Mouse (Mus musculus) adrenal gland, postnatal 25 days (tissue): ENCODE results near the gene Zfp354b. TPM values are rescaled to one million over a fixed set of nuclear protein-coding genes. Genes with fewer than 3 reads are reported as not detected.

Source experiments
- DNase-seq: peaks from one replicate; pipeline ENCODE4 v3.0.0; 2021; ENCODE audit warnings: mixed read lengths
- long read RNA-seq: library from polyadenylated mRNA; stranded (forward); transcript quantifications from one replicate; pipeline ENCODE4 v2.0.0, GENCODE M21; 2021
- total RNA-seq: library from RNA; stranded (reverse); gene quantifications from 2 replicates; pipeline ENCODE4 v1.2.3, GENCODE M21; 2021

Zfp354b gene
- 3.4 and 4.1 TPM in 2 replicates for total RNA-seq
- long read RNA-seq, partial matches to known transcripts = 0 of 3 reads
- long read RNA-seq, other reads (novel, unspliced or antisense) = 1 of 3 reads

DNA sequence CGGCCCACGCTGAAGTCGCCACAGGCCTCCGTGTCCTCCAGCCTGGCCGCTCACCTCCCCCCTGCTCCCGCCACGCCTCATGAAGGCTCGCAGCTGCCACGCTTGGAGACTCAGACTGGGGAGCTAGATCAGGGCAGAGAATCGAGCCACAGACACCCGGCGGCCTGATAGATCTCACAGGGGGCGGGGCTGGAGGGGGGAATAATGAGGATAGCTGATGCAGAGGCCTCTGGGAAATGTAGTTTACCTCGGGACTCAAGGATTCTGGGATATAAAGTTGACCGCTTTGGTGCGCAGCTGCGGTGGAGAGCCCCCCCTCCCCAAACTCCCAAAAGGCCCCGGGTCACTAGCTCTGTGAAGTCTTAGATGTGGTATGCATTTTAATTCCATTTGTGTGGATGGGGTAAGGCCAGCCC, at the start of gene Zfp354b:
Gene Zfp354b (minus strand): TSS at position 183 of the 416 bp plus-strand sequence.
- peak; percentile 82 for DNase-seq

DNA sequence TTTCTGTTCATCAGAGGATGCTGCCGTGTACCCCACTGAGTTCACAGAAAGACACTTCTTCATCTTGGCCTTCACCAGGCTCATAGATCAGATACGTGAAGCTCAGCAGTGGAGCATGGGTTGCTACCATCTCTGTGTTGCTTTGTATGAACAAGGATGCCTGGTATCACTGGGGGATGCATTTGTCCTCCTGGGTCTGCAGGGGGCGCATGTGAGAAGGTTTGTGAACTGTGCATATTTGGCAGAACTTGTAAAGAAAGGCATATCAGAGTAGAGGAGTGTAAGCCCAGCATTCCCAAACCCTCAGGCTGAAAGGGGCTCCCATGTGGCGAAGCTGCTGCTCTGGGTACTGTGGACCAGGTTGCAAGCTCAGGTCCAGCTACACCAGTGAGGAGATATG, 45.8 kb upstream of the Zfp354b start:
- DNase-seq = peak; percentile 46

DNA sequence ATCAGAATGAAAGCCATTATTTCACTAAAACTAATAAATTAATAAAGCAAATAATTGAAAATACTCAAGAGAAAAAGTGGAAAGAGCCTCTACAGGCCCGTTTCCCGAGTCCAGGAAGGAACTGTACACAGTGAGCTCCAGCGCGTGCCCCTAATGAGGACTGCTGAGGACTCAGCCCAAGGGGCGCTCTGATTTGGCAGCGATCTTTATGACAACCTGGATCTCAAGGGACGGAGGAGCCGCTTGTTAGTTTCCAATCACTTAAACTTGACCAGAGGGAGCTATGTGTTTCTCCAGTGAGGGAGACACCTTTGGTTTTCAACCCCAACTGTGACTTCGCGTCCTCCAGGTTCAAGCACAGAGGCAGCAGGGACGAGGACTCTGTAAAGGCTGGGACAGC, 34.8 kb upstream of the Zfp354b start, which contains the start of gene Olfr1378:
Gene Olfr1378 (plus strand): TSS at position 301 of the 400 bp plus-strand sequence.
- DNase-seq = no peak

DNA sequence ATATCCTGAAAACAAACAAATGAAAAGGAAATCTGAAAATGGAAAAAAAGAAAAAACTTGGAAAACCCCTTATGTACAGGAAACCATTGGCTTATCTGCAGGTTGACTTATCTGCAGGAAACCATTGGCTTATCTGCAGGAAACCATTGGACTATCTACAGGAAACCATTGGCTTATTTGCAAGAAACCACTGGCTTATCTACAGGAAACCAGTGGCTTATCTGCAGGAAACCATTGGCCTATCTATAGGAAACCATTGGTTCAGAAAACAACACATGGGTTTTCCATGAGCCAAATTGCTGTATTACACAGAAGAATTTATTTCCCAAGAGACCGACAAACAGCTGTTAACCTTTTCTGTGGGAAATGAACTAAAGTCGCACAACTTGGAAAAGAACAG, 33.5 kb upstream of the Zfp354b start:
- DNase-seq = no peak

DNA sequence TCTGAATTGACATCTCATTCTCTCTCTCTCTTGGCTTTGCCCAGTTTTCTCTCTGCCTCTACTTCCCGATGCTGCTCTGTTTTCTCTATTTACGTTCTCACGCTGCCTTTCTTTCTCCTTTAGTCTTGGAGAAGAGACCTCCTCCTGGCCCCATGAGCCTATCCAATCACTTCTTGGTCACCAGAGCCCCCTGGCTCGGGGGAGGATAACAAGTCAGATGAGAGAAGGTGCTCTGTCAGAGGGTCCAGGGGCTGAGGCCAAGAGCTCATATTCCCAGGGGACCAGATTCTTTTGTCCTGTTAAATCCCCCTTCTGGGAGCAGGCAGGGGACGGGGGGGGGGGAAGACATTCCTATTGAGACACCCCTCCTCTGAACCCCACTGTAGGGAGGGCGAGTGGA, 22.2 kb upstream of the Zfp354b start, which contains the start of gene Prop1:
Gene Prop1 (minus strand): TSS at position 101 of the 400 bp plus-strand sequence.
- DNase-seq = no peak

DNA sequence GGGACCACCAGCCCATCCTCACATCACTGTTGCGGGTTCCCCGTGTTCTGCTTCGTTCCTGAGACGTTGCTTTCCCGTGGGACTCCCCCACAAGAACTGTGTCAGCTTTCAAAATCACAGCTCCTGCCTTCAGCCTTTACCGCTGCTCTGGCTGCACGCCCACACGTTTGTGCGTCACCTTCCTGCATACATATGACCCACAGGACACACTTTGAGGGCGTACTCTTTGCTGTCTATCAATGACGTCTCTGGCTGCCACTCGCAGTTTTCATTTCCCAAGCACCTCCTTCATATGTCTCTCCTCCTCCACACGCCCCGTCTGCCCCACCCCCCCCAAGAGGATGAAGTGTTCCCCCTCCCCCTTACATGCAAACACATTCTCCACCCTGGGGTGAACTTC, 20.9 kb upstream of the Zfp354b start:
- DNase-seq = peak; percentile 30

DNA sequence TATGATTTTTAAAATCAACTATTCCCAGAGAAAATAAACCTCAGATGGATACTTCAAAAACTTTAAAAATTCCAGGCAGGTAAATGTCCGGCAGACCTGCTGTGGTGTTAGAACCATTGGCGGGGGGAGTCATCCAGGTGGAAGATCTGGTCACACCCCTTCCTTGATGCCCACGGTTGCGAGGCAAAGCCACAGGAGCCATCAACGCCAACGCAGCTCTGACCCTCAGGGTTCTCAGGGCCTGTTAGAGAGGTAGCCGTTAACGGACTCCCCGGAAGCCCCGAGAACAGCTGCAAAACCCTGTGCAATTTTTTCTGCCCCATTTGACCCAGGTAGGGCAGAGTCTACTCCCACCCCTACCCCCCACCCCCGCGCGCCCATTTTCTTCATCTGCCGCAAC, 12.1 kb upstream of the Zfp354b start, which contains the start of gene 4933414I15Rik:
Gene 4933414I15Rik (minus strand): TSS at position 260 of the 400 bp plus-strand sequence.
- DNase-seq = no peak

DNA sequence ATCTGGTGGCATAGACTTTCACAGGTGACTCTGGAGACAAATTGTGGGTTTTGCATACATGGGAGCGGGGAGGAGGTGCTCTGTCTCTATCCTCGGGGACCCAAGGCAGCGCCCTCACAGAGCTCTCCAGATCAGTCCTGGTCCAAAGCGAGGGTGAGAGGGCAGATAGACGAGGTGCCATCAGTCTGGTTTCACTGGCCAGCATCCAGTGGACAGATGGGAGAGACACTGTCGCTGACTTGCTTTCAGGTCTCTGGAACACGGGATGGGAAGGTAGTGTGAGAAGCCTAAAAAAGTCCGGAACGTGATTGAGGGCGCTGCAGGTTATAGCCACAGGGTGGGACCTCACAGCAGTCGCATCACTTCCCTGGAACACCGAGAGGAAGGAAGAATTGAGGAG, 11.0 kb upstream of the Zfp354b start:
- DNase-seq = no peak

DNA sequence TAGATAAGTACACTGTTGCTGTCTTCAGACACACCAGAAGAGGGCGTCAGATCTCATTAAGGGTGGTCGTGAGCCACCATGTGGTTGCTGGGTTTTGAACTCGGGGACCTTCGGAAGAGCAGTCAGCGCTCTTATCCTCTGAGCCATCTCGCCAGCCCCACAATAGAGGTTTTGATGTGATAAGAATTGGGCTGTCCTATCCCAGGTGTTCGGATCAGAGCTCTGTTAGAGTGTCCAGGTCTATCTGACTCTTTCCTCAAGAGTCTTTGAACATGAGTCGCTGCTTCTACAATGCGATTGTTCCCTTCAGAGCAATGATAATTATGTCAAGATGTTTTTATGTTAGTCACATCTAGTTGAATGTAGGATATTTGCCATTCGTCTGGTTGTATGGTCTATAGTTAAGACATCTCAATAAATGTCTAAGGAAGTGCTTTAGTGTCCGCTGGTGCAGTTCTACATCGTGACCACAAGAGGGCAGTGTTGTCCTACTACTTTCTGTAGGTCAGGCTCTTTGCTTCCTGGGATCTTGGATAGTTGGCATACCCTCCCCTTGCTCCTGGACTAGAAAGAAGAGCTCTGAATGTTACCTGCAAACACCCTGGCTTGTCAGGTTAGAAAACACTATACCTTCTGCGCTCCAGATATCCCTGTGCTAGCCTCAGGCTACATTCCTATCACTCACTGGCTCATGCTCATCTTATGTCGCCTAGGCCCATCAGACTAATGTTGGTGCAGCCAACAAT, 8.4 kb upstream of the Zfp354b start:
- DNase-seq = no peak

DNA sequence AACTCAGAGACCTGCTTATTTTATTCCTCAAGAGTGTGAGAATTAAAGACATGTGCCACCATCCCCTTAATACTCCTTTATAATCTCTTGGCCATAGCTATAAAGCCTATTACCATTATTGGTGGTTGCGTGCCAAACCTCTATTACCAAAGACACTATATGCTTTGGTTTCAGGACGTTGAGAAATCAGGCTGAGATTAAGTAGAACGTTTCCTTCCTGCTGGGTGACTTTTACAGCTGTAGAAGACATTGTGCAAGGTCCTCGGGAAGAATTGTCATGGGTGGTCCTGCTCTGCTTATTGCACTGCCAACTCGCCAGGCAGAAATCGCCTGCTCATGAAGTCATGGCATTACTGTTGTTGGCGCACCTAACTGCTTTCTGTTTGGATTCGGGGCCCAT, 7.0 kb upstream of the Zfp354b start:
- no peak for DNase-seq

DNA sequence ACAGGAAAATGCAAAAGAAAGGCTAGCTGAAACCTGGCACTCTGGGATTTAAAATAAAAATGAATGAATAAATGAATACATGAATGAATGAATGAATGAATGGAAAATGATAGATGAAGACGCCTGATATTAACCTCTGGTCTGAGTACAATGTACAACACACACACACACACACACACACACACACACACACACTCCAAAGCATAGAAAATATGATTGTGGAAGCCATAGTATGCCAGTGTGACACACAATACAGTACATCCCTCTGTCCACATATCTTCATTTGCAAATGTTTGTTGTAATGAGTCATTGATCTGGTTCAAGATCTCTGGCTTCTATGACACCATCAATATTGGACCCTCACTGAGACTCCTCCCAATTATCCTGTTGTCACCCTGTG, 607 bp upstream of the Zfp354b start:
- DNase-seq = no peak

DNA sequence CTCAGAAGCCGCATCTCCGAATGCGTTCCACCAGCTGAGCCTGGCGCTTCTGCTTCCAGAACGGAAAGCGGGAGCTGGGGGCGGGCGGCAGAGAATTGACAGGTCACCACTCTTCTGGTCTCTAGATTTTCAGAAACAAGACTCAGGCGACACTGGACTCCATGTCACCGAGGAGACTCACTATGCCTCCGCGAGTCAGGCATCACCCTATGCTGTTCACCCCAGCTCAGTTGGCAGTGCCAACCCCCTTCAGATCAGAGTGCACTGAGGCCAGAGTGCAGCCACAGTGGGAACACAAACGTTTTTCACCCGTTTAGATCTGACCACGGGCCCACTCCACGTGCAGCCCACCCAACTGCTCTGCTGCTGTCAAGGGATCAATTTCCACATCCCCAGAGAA, 412 bp downstream of the Zfp354b start:
- DNase-seq = peak; percentile 7

DNA sequence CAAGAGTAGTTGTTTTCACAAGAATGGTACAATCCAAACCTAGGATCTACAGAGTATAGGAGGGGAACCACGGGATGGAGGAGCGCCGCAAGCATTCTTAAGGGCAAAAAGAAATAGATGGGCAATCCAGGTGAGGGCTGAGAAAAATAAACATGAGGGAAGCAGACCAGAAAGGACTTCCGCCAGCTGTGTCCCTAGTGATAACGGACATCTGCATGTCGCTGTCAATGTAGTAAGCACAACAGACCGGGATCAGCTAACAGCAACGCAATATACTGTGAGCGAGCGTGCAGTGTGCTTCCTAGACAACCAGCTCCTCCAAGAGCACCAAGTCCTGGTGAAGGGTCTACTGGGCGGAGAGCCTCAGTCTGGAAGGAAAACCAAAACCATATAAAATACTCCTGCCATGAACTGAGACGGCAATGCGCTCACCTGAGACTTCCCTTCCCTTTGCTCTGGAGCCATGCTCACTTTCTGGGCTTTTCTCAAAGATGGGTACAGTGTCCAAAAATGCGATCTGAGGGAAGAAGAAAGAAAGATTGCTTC, 891 bp downstream of the Zfp354b start:
- no peak for DNase-seq

DNA sequence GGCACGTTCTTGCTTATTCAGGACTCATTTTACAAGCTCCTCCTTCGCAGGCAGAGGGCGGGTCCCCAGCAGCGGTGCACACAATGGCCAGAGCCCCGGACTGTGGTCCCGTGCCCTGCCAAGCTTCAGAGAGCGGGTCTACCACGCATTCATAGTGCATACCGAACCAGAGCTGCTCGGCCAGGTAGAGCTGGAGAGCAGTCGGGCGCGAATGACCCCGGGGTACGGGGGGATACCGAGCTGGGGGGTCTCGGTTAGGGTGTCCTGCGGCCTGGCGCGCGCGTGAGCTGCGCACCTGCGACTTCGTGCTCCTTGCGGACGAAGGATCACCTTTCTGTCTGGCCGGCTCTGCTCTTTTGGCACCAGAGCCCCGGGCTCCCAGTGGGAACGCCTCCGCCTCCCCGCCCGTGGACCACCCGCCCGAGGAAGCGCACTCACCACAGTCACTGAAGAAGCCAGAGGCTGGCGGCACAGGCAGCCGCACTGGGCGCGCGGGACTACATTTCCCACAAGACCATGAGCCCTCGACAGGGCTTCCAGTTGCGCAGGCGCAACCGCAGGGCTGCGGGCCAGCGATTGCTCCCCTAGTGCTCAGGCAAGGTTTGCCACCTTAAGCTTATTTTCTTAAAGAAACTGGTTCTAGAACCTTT, 15.6 kb downstream of the Zfp354b start, which contains the start of gene Zfp2:
Gene Zfp2 (minus strand): TSS at position 495 of the 650 bp plus-strand sequence.
- peak; percentile 91 for DNase-seq

DNA sequence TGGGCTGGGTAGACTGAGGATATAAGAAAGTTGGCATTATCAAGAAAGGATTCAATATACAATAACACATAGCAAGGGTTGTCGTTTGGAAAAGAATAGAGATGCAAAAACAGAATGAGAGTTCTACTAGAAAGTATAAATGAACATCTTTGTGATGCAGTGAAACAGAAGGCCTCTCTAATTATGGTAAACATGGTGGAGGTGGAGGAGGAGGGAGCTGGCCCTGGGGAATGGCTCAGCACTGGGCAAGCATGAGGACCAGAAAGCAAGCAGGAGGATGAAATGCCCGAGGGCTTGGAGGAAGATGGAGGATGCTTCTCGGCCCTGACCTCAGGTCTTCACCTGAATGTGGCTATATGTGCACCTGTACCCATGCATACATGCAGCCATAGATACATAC, 17.0 kb downstream of the Zfp354b start:
- DNase-seq = no peak

DNA sequence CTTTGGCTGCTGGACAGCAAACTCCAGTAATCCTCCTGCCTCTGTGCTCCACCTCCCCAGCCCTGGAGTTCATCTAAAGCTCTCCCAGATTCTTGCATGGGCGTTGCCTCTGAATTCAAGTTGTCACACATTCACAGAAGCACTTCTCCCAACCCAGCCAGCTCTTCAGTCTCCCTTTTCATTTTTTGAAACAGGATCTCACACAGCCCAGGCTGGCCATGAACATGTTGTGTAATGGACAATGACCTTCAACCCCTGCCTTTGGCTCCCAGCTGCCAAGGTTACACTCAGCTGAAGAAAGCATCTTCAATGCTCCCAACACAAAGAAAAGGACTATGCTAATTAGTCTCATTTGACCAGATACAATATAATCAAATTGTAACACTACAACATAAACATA, 18.1 kb downstream of the Zfp354b start:
- DNase-seq = no peak

DNA sequence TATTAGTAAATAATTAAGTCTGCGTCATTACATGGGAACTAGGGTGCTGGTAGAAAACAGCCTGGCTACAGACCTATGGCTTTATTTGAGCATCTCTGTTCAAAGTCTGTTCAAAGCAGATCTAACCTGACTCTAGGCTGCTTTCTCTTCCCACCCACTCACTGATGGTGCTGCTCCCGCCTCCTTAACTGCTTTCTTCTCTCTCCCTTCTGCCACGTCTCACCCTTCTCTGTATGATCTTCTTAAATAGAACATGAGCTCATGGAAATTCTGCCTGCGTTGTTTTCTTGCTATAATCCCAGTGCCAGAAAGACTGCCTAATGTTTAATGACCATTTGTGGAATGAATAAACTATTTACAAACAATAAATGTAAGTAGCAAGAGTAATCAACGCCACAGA, 23.3 kb downstream of the Zfp354b start:
- DNase-seq = no peak

DNA sequence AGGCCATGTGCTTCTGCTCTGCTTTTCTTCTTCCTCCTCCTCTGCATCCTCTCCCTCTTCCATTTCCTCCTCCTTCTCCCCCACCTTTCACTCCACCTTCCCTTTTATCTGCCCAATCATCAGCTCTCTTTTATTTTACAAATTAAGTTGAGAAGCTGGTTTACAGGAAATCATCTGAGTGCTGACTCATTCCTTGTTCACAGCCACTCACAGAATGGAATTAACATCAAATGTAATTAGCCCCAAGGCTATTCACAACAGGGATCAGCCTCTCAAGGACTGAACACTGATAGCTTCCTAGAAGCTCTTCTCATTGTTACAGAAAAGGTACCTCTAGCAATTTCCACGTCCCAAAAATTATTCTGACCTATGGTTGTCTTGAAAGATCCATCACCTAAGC, 34.1 kb downstream of the Zfp354b start:
- DNase-seq = no peak

DNA sequence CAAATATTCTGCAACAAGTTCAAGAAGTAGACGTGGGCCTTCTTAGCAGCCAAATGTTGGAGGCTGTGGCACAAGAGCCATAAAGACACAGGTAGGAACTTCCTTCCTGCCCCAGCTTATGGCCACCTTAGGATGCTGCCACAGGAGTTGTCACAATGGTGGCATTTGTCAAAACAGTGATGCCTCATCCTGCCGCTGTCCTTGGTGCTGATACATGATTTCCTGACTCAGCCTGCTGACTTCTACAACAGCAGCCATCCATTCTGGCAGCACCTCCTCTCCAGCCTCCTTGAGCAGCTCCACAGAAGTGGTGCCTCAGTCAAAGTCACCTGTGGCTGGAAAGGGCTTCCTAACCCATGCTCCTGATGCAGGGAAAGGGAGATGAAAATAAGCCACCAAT, 39.0 kb downstream of the Zfp354b start:
- DNase-seq = no peak

DNA sequence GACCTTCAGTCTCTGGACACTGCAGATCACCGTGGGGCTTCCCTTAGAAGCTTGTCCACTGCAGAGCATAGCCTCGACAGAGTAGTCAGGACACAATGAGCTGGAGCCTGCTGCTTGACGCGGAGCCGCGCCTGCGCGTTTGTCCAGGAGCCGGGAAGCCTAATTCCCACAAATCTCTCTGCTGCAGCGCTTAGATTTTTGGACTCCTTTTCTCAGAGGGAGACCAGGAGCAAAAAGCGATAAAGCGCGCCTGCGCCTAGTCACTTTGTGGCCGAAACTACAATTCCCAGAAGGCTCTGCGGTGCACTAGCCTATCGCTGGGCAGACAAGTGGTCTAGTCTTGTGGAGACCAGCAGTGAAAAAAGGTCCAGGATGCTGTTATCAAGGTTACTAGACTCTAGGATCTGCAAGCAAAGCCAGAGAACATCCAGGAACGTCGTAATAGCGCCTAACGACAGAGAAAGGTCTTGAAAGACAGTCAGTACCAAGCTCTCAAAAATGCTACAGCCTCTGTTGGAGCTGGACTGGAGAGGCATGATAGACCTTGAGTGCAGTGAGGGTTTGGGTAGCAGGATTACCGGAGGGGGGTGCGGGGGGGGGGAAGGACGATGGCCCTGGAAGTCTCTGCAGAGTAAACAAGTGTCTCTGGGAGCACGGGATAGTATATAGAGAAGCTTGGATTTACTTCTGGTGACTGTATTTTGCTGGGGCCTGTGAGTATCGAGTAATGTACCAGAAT, 43.9 kb downstream of the Zfp354b start, which contains the start of gene Zfp454:
Gene Zfp454 (minus strand): TSS at position 262 of the 739 bp plus-strand sequence.
- peak; percentile 89 for DNase-seq

DNA sequence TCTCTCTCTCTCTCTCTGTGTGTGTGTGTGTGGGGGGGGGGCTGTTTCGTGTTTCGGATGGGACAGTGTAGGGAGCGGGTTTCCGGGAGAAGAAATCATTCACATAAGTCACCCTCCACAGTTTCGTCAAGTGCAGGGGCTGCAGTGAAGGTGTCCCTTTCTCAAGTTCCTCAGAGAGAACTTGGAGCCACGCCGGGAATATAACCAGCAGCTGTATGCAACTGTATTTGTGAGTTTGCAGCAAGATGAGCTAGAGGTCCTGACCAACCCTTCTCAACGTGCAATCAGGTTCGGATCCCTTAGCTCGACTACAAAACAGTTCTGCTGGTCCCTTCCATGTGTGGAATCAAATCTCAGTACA, 44.5 kb downstream of the Zfp354b start:
- peak; percentile 2 for DNase-seq

DNA sequence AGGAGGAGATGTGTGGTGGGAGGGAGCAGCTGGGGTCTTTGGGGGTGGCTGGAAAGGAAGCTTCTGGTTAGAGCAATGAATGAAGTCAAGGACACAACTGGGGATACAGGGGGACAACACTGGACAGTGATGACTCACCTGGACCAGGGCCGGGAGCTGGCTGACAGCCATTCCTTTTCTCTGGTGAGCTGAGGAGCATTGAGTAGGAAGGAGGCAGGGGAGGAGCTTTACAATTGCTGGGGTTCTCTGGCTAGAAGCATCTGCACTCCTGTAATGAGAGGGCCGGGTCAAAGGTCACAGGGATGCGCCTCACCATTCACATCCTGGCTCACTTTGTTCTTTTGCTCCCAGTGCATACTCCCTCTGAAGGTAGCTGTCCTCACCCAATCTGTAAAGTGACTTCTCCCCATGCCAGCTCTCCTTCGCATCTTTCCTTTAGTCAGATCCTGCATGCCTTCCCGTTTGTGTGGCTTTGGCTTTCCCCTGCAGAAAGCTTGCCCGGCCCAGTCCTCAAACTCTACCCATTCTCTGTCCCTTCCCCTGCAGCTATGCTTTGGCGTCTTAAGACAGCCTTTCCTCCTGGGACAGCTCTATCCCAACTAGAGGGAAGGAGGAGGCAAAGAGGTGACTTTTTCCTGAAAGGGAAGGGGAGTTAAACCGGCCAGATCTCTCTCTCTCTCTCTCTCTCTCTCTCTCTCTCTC, 45.1 kb downstream of the Zfp354b start:
- DNase-seq = peak; percentile 81
